Mouse (Mus musculus): Measurements from ENCODE around the gene Exph5. TPM values are rescaled to one million over a fixed set of nuclear protein-coding genes. Genes with fewer than 3 reads are reported as not detected.

Gene Exph5
- total RNA-seq, 2 experiments from 2014 or later = 3.8 to 4.0 TPM

- no peak for DNase-seq
Measured at GRCm38 (mm10) chr9:53408953-53409361, 107.5 kb downstream of the Exph5 start.

- DNase-seq = no peak
Measured at GRCm38 (mm10) chr9:53409427-53409826, 108.0 kb downstream of the Exph5 start.

- no peak for DNase-seq
Measured at GRCm38 (mm10) chr9:53422133-53422896, 120.8 kb downstream of the Exph5 start.

- no peak for DNase-seq
Measured at GRCm38 (mm10) chr9:53426726-53427125, 125.3 kb downstream of the Exph5 start.

Small RNAs within 50 kb of the gene (microRNA-seq; reads per million reads assigned to microRNA genes)
- gene Mir130c = 0 reads per million in 2 experiments

Other genes with a start within 250 kb of the Exph5 start
- gene Ddx10, start 53.6 kb upstream of the Exph5 start, total RNA-seq (2021) = 10 to 100 TPM; 21.0 to 21.5 TPM
- 1 to 10 TPM; 4.6 to 4.8 TPM for gene Kdelc2, start 82.4 kb downstream of the Exph5 start, total RNA-seq (2021)
- under 1 TPM in 1 of 2 experiments, not detected in 1; 0.38 TPM for gene 4930550C14Rik, start 100.7 kb downstream of the Exph5 start, total RNA-seq (2021)
- 10 to 100 TPM; 19.7 to 21.7 TPM for gene Atm, start 235.1 kb downstream of the Exph5 start, total RNA-seq (2021)
- gene Npat, start 235.4 kb downstream of the Exph5 start, total RNA-seq (2021) = 10 to 100 TPM; 16.8 to 19.9 TPM

Data from layer of hippocampus, postnatal 36 days (tissue).